Mouse (Mus musculus): Measurements from ENCODE around the gene Tmem62. TPM values are rescaled to one million over a fixed set of nuclear protein-coding genes. Genes with fewer than 3 reads are reported as not detected.

The Tmem62 gene
- polyA plus RNA-seq (2014; fragmentation: Nextera tagmentation; extraction: Ambion mirVana), result 3.0 and 3.7 TPM in 2 replicates

DNA sequence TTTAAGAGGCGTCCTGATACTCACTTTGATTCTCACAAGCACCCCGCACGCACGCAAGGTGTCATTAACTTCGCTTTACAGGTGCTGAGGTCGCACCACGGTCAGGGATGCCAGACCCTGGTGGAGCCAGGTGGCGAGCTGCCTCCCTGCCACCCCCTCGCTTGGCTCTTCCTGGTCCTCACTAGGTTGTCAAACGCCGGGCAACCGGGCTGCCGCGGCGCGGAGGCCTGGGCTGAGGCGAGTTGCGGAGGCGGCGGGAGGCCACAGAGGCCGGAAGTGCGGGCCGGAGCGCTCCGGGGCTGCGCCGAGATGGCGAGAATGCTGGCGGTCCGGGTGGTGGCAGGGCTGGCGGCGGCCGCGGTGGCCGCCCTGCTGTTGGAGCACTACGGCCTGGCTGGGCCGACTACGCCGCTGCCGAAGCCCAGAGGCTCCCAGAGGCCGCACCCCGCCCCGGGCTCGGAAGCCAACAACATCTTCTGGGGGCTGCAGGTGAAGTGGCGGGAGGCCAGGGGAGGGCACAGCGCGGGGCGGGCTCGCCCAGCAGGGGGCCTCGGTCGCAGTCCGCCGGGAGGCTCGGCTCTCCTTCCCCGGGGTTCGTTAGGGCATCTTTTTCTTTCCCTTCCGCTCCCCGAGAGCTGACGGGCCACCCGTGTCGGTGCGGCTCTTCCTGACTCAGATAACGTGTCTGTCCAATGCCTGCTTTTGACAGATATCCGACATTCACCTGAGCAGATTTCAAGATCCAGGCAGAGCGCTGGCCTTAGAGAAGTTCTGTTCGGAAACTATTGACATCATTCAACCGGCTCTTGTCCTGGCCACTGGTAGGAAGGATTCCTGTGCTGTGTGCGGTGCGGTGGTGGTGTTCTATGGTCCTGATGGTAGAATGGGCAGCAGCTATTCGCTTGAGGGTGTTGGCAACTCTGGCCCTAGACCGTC, at the start of gene Tmem62:
Gene Tmem62 (plus strand): TSS at position 28 of the 936 bp plus-strand sequence.
- ATAC-seq (replicated peaks; ENCODE audit: low FRiP score) (peak; percentile 77), DNase-seq (ENCODE audit: low spot score) (peak; percentile 81)
- Histone ChIP-seq H3K4me1 (replicated peaks; ENCODE audit: control insufficient read depth, insufficient read depth, low read length) (peaks cover 4% of the 10 kb centered on the region), H3K4me2 (peak within 1 kb of the TSS; percentile 88), H3K36me3 (ENCODE audit: control insufficient read depth, insufficient read depth, low read length) (no peaks in the 10 kb centered on the region), H3K9me3 (ENCODE audit: control insufficient read depth, low read length) (no peaks in the 10 kb centered on the region), H3K27ac (ENCODE audit: low read depth, low read length) (peak within 1 kb of the TSS; percentile 92), H3K27me3 (replicated peaks; ENCODE audit: control insufficient read depth, insufficient read depth, low read length) (no peaks in the 10 kb centered on the region), H3K4me3 (ENCODE audit: low read depth, low read length) (peak within 1 kb of the TSS; percentile 83), H3K9ac (ENCODE audit: low read depth, low read length) (peak within 1 kb of the TSS; percentile 84)
- WGBS, result 2% methylated on average over 71 of the region's 71 CpGs

DNA sequence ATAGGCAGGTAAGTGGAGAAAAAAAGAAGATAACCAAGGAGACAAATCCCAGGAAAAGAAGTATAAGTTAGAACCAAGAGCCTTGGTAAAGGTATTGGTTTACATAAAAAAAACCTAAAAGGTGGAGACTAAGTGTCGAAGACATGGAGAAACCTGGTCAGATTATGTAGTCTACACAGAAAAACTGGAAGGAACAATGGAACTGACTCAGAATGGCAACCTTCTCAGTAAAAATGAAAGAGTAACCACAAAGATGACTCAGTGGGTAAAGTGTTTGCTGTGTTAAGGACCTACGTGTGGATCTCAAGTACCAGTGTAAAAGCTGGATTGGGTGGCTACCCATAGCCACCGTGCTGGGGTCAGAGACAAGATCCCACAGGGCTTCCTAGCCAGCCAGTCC, 43.8 kb upstream of the Tmem62 start:
- Histone ChIP-seq H3K4me3 (ENCODE audit: low read depth, low read length) (no peak overlapping the region), H3K36me3 (ENCODE audit: control insufficient read depth, insufficient read depth, low read length) (peaks cover 13% of the 10 kb centered on the region; the same call in 1 of the 2 replicates), H3K9me3 (ENCODE audit: control insufficient read depth, low read length) (no peaks in the 10 kb centered on the region), H3K4me2 (no peak overlapping the region), H3K9ac (ENCODE audit: low read depth, low read length) (no peak overlapping the region), H3K4me1 (replicated peaks; ENCODE audit: control insufficient read depth, insufficient read depth, low read length) (no peaks in the 10 kb centered on the region), H3K27ac (ENCODE audit: low read depth, low read length) (no peak overlapping the region), H3K27me3 (replicated peaks; ENCODE audit: control insufficient read depth, insufficient read depth, low read length) (no peaks in the 10 kb centered on the region)
- ATAC-seq (replicated peaks; ENCODE audit: low FRiP score) (no peak), DNase-seq (ENCODE audit: low spot score) (no peak)
- WGBS, result 93% methylated on average over 3 of the region's 3 CpGs

DNA sequence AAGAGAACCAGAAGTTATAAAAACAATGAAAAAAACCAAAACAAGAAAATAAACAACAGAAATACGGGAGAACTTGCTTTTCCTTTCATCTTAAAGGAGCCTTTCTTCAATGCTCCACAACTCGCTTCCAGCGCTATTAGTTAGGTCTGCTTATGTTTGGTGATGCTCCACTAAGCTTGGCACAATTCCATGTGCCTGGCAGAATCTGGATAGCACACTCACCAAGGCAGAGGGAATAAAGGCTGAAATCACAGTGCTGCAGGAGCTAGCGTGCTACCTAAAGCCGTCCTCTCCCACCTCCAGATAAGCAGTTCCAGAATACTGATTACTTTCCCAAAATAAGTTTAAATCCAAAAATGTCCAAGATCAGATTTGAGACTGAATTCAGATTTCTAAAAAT, 25.6 kb upstream of the Tmem62 start:
- no peaks in the 10 kb centered on the region for H3K4me1 ChIP-seq (replicated peaks; ENCODE audit: control insufficient read depth, insufficient read depth, low read length)
- no peak overlapping the region for H3K4me3 ChIP-seq (ENCODE audit: low read depth, low read length)
- no peak for ATAC-seq (replicated peaks; ENCODE audit: low FRiP score)
- H3K27me3 ChIP-seq (replicated peaks; ENCODE audit: control insufficient read depth, insufficient read depth, low read length), result no peaks in the 10 kb centered on the region
- no peak overlapping the region for H3K27ac ChIP-seq (ENCODE audit: low read depth, low read length)
- H3K4me2 ChIP-seq, result no peak overlapping the region
- H3K36me3 ChIP-seq (ENCODE audit: control insufficient read depth, insufficient read depth, low read length), result peaks cover 14% of the 10 kb centered on the region; the same call in 1 of the 2 replicates
- 84% methylated on average over 5 of the region's 5 CpGs for WGBS
- H3K9me3 ChIP-seq (ENCODE audit: control insufficient read depth, low read length), result no peaks in the 10 kb centered on the region
- no peak overlapping the region for H3K9ac ChIP-seq (ENCODE audit: low read depth, low read length)
- DNase-seq (ENCODE audit: low spot score), result no peak

DNA sequence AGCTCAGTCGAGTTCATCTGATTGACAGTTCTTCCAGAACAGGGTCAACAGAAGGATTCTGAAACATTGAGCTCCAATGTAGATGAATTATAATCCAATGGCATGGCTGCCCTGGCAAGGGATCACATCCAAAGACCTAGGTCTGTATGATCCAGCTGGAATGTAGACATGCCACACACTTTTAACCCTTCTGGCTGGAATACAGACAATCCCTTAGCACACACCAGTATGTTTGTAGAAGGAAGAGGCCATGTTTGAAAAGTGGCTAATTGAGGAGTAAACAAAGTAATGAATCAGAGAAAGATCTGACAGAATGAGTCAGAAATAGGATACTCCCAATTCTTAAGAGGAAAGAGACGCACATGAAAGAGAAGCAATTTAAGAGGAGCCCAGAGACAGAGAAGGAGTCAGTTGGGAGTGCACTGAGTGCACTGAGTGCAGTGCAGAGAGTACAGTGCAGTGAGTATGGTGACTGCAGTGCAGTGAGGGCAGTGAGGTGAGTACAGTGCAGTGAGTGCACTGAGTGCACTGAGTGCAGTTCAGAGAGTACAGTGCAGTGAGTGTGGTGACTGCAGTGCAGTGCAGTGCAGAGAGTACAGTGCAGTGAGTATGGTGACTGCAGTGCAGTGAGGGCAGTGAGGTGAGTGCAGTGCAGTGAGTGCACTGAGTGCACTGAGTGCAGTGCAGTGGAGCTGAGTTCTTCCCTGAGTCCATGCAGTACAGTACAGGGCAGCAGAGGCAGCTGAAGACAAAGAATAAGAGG, 24.5 kb upstream of the Tmem62 start:
- no peak overlapping the region for H3K4me3 ChIP-seq (ENCODE audit: low read depth, low read length)
- H3K27ac ChIP-seq (ENCODE audit: low read depth, low read length), result no peak overlapping the region
- H3K27me3 ChIP-seq (replicated peaks; ENCODE audit: control insufficient read depth, insufficient read depth, low read length), result no peaks in the 10 kb centered on the region
- WGBS, result 64% methylated on average over 2 of the region's 2 CpGs
- H3K36me3 ChIP-seq (ENCODE audit: control insufficient read depth, insufficient read depth, low read length), result peaks cover 6% of the 10 kb centered on the region; the same call in 1 of the 2 replicates
- ATAC-seq (replicated peaks; ENCODE audit: low FRiP score) (no peak), DNase-seq (ENCODE audit: low spot score) (no peak)
- no peak overlapping the region for H3K9ac ChIP-seq (ENCODE audit: low read depth, low read length)
- no peaks in the 10 kb centered on the region for H3K9me3 ChIP-seq (ENCODE audit: control insufficient read depth, low read length)
- H3K4me2 ChIP-seq, result no peak overlapping the region
- no peaks in the 10 kb centered on the region for H3K4me1 ChIP-seq (replicated peaks; ENCODE audit: control insufficient read depth, insufficient read depth, low read length)

DNA sequence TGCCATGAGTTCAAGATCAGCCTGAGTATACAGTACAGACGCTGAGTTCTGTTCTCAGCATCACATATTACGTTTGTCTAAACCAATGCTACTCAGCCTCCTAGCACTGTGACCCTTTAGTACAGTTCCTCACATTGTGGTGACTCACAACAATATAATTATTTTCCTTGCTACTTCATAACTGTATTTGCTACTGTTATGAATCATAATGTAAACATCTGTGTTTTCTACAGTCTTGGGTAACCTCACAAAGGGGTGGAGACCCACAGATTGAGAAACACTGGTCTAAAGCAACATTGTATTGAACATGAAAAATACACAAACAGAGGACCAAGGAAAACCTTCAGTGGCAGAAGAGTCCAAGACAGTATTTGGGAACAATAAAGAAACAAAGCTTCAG, 17.5 kb upstream of the Tmem62 start:
- H3K36me3 ChIP-seq (ENCODE audit: control insufficient read depth, insufficient read depth, low read length), result no peaks in the 10 kb centered on the region
- no peak for ATAC-seq (replicated peaks; ENCODE audit: low FRiP score)
- no peaks in the 10 kb centered on the region for H3K9me3 ChIP-seq (ENCODE audit: control insufficient read depth, low read length)
- no peaks in the 10 kb centered on the region for H3K27me3 ChIP-seq (replicated peaks; ENCODE audit: control insufficient read depth, insufficient read depth, low read length)
- no peak overlapping the region for H3K4me3 ChIP-seq (ENCODE audit: low read depth, low read length)
- H3K27ac ChIP-seq (ENCODE audit: low read depth, low read length), result no peak overlapping the region
- no peaks in the 10 kb centered on the region for H3K4me1 ChIP-seq (replicated peaks; ENCODE audit: control insufficient read depth, insufficient read depth, low read length)
- no peak overlapping the region for H3K9ac ChIP-seq (ENCODE audit: low read depth, low read length)
- WGBS, result 94% methylated on average over 2 of the region's 2 CpGs
- DNase-seq (ENCODE audit: low spot score), result no peak
- H3K4me2 ChIP-seq, result no peak overlapping the region

DNA sequence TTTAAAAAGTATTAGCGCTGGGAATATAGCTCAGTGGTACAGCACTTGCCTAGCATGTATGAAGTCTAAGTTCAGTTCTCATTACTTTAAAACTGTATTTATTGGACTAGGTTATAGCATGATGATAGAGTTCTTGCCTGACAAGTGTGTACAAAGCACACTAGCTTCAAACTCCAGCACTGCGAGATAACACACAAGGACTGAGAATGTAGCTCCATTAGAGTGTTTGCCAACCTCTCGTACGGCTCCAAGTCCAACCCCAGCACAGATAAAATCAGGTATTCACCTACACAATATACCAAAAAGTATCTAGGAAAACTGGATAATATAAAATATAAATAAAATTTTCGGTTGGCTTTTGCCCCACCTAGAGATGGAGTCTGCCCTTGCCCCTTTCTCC, 17.0 kb upstream of the Tmem62 start:
- 90% methylated on average over 5 of the region's 5 CpGs for WGBS
- Histone ChIP-seq H3K4me3 (ENCODE audit: low read depth, low read length) (no peak overlapping the region), H3K4me1 (replicated peaks; ENCODE audit: control insufficient read depth, insufficient read depth, low read length) (no peaks in the 10 kb centered on the region)

DNA sequence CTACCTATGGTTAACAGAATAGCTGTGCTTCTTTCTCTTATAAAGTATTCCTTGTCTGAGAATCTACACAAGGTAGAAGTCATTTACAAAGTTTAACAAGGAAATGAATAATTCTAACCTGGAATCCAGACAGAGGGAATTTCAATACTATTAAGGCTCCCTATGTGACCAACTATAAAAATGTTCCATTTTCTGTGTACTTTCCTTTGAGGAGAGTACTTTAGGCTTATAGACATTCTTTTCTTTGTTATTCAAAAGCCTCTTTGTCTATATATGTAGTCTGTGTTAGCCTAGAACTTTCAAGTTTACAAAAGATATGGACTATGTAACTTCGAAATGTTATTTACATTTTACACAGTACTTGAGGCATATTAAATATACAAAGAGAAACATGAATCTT, 16.6 kb upstream of the Tmem62 start:
- H3K36me3 ChIP-seq (ENCODE audit: control insufficient read depth, insufficient read depth, low read length), result no peaks in the 10 kb centered on the region
- H3K4me1 ChIP-seq (replicated peaks; ENCODE audit: control insufficient read depth, insufficient read depth, low read length), result no peaks in the 10 kb centered on the region
- H3K9me3 ChIP-seq (ENCODE audit: control insufficient read depth, low read length), result no peaks in the 10 kb centered on the region
- H3K4me3 ChIP-seq (ENCODE audit: low read depth, low read length), result no peak overlapping the region
- H3K27ac ChIP-seq (ENCODE audit: low read depth, low read length), result no peak overlapping the region
- no peak for DNase-seq (ENCODE audit: low spot score)
- no peak overlapping the region for H3K9ac ChIP-seq (ENCODE audit: low read depth, low read length)
- H3K4me2 ChIP-seq, result no peak overlapping the region
- ATAC-seq (replicated peaks; ENCODE audit: low FRiP score), result no peak
- 92% methylated on average over 1 of the region's 1 CpGs for WGBS
- no peaks in the 10 kb centered on the region for H3K27me3 ChIP-seq (replicated peaks; ENCODE audit: control insufficient read depth, insufficient read depth, low read length)

More for the DNA sequence above, 17.0 kb upstream of the Tmem62 start:
- no peak for ATAC-seq (replicated peaks; ENCODE audit: low FRiP score)
- Histone ChIP-seq H3K4me2 (no peak overlapping the region), H3K9ac (ENCODE audit: low read depth, low read length) (no peak overlapping the region), H3K27me3 (replicated peaks; ENCODE audit: control insufficient read depth, insufficient read depth, low read length) (no peaks in the 10 kb centered on the region), H3K27ac (ENCODE audit: low read depth, low read length) (no peak overlapping the region), H3K36me3 (ENCODE audit: control insufficient read depth, insufficient read depth, low read length) (no peaks in the 10 kb centered on the region), H3K9me3 (ENCODE audit: control insufficient read depth, low read length) (no peaks in the 10 kb centered on the region)
- DNase-seq (ENCODE audit: low spot score), result no peak

DNA sequence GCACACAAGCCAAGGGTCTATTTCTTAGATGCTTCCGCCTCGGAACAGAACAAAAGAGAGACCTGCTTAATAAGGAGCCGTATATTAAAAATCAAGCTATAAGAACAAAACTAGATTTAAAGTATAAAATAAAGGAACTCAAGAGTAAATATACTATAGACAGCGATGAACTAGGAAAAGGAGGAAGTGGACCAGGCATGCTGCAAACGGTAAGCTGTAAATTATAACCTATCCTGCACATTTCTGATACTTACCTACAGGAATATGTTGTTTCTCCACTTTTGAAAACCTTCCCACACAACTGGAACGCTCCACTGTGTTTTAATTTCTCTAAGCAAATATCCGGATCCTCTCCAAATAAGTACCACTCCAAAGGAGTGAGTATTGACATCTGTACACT, 13.7 kb upstream of the Tmem62 start:
- WGBS, result 92% methylated on average over 7 of the region's 7 CpGs
- H3K9me3 ChIP-seq (ENCODE audit: control insufficient read depth, low read length), result no peaks in the 10 kb centered on the region
- no peak overlapping the region for H3K9ac ChIP-seq (ENCODE audit: low read depth, low read length)
- H3K4me1 ChIP-seq (replicated peaks; ENCODE audit: control insufficient read depth, insufficient read depth, low read length), result no peaks in the 10 kb centered on the region
- no peak overlapping the region for H3K4me3 ChIP-seq (ENCODE audit: low read depth, low read length)
- H3K4me2 ChIP-seq, result no peak overlapping the region
- no peak for DNase-seq (ENCODE audit: low spot score)
- H3K36me3 ChIP-seq (ENCODE audit: control insufficient read depth, insufficient read depth, low read length), result no peaks in the 10 kb centered on the region
- no peak for ATAC-seq (replicated peaks; ENCODE audit: low FRiP score)
- no peak overlapping the region for H3K27ac ChIP-seq (ENCODE audit: low read depth, low read length)
- H3K27me3 ChIP-seq (replicated peaks; ENCODE audit: control insufficient read depth, insufficient read depth, low read length), result no peaks in the 10 kb centered on the region
